Mouse (Mus musculus) retina, postnatal 7 days (tissue): ENCODE data around the gene Tpcn2.

ENCODE experiments used
- DNase-seq: peaks from one replicate; pipeline ENCODE4 v3.0.0-alpha.2; 2012; ENCODE audit warnings: low read depth, low spot score

Tpcn2 gene

GRCm38 (mm10) chr7:145205363-145205902, 78.4 kb downstream of the Tpcn2 start:
- no peak for DNase-seq

- no peak for DNase-seq
These were observed 84.1 kb downstream of the Tpcn2 start for GRCm38 (mm10) chr7:145199711-145200110.

- no peak for DNase-seq
These were observed 85.5 kb downstream of the Tpcn2 start for GRCm38 (mm10) chr7:145198223-145198714.

GRCm38 (mm10) chr7:145197711-145198110, 86.1 kb downstream of the Tpcn2 start:
- DNase-seq, result no peak

- DNase-seq, result no peak
These were observed 86.8 kb downstream of the Tpcn2 start for GRCm38 (mm10) chr7:145197042-145197441.

GRCm38 (mm10) chr7:145196340-145196739, 87.5 kb downstream of the Tpcn2 start:
- no peak for DNase-seq

GRCm38 (mm10) chr7:145195186-145195927, 88.5 kb downstream of the Tpcn2 start:
- DNase-seq, result no peak

GRCm38 (mm10) chr7:145194455-145195161, 89.2 kb downstream of the Tpcn2 start:
- no peak for DNase-seq

GRCm38 (mm10) chr7:145192836-145193235, 91.0 kb downstream of the Tpcn2 start:
- no peak for DNase-seq

- no peak for DNase-seq
These were observed 93.3 kb downstream of the Tpcn2 start for GRCm38 (mm10) chr7:145190520-145190919.

GRCm38 (mm10) chr7:145189342-145189741, 94.5 kb downstream of the Tpcn2 start:
- no peak for DNase-seq

GRCm38 (mm10) chr7:145187802-145188201, 96.0 kb downstream of the Tpcn2 start:
- no peak for DNase-seq

GRCm38 (mm10) chr7:145182388-145182787, 101.4 kb downstream of the Tpcn2 start:
- no peak for DNase-seq

- no peak for DNase-seq
These were observed 102.3 kb downstream of the Tpcn2 start for GRCm38 (mm10) chr7:145181376-145182034.

GRCm38 (mm10) chr7:145179691-145180091, 104.1 kb downstream of the Tpcn2 start:
- DNase-seq, result no peak

- no peak for DNase-seq
These were observed 106.8 kb downstream of the Tpcn2 start for GRCm38 (mm10) chr7:145176750-145177589.

- no peak for DNase-seq
These were observed 110.2 kb downstream of the Tpcn2 start for GRCm38 (mm10) chr7:145173563-145173962.

- no peak for DNase-seq
These were observed 110.7 kb downstream of the Tpcn2 start for GRCm38 (mm10) chr7:145173116-145173515.

GRCm38 (mm10) chr7:145169703-145170102, 114.1 kb downstream of the Tpcn2 start:
- DNase-seq, result no peak

GRCm38 (mm10) chr7:145159283-145160240, 124.2 kb downstream of the Tpcn2 start:
- DNase-seq, result no peak
